Mouse (Mus musculus): ENCODE measurements around the gene Ugt1a1.

DNA sequence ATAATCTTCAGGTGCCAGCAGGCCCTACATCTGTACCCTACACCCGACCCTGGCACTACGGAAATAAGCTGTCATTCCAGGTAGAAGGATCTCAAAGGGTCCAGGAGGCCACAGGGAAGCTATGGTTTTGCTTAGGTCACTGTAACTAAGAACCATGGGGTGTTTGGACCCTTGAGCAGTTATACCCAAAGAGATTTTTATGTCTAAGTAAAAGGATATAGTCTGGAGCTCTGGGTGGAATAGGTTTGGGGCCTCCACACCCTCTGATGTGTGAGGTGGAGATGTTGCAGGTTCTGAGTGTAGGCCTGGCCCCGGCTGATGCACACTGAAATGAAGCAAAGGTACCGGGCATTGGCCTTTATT, 22.5 kb downstream of the Ugt1a1 start:
- TF ChIP-seq CTCF (IDR thresholded peaks at IDR 0.05; ENCODE audit: control insufficient read depth, insufficient read depth, low read length), result no peak
- no peak for TF ChIP-seq POLR2A (IDR thresholded peaks at IDR 0.05; ENCODE audit: borderline replicate concordance, control insufficient read depth, low read depth, low read length)
